Mouse (Mus musculus) adrenal gland, postnatal 25 days (tissue): ENCODE results near the gene Fut8. TPM values are rescaled to one million over a fixed set of nuclear protein-coding genes. Genes with fewer than 3 reads are reported as not detected.
A peak's percentile ranks its signal among the peaks of the same experiment; 100 is the strongest.

Experiments used
- DNase-seq: peaks from one replicate; pipeline ENCODE4 v3.0.0; 2021; ENCODE audit warnings: mixed read lengths
- total RNA-seq: library from RNA; stranded (reverse); gene quantifications from 2 replicates; pipeline ENCODE4 v1.2.3, GENCODE M21; 2021

The Fut8 gene
- total RNA-seq, 1 experiment from 2014 or later = 47.7 TPM

DNA sequence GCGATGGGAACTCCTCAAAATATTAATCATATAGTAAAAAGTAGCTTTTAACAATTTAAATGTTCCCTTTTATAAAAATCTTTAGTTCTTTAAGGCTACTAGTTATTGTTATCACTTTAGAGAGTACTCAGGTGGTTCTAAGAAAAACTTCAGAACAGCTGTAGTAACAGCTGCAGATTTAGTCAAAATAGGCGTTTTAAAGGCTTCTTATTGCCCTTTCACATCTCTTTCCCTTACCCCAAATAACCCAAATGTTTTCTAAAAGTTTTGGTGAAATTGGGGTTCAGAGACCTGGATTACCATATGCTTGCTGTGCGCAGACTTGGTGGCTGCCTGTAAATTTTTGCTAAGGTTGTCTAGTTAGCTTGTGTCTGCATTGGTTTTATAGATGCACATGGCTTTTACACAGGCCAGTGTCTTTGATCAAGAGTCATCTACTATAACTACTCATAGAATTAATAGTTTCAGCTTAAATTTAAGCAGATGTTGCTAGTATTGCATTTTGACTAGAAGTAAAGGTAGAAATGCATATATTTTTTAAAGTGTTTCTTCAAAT, 68.9 kb downstream of the Fut8 start:
- DNase-seq = no peak

DNA sequence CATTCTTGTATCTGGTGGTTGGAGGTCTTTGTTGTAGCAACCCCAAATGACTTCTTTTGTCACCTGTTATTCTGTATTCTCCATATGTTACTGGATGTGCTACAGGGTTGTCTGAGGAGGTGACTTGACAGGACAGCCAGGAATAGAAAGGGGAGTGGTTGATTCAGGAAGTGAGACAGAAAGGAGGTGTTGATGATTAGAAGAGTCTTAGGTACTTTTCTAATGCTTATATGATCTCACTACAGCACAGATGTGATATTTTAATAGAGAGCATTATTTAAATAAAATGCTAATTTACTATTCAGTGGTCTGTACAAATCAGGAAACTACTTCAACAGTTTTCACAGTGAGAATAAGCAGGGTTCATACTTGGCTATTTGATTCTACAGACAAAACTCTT, 71.6 kb downstream of the Fut8 start:
- DNase-seq = no peak

DNA sequence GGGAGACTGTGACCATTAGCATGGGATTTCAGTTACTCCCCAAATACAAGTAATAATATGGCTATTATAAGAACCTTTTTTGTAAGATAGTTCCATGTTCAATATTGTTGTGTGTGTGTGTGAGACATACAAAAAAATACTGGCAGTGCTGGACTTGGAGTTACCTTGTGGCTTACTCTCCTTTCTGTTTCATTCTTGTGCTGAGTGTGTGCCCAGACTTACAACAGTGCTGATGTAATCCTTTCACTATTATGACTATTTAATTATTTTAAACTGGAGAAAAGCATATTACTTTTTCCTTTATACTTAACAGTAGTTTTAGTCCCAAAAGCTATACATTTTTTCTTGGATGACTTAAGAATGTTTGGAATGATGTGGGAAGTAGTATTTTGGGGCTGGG, 75.6 kb downstream of the Fut8 start:
- DNase-seq = no peak

DNA sequence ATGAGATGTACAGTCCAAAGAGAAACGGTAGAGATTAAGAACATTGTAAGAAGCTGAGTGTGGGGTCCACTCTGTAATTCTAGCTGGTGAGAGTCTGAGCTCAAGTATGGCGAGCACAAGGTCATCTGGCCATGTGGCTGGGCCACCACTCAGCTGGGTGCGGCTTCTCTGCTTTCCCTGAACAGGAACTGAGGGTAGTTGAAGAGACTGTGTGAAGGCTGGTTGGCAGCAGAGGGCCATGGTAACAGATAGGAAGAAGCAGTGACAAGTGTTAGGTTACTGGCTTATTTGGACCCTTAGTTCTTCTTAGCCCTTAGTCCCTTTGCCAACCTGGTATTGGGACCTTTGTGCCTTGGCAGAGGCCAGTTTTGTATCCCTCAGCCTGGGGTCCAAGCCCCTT, 86.2 kb downstream of the Fut8 start:
- no peak for DNase-seq

DNA sequence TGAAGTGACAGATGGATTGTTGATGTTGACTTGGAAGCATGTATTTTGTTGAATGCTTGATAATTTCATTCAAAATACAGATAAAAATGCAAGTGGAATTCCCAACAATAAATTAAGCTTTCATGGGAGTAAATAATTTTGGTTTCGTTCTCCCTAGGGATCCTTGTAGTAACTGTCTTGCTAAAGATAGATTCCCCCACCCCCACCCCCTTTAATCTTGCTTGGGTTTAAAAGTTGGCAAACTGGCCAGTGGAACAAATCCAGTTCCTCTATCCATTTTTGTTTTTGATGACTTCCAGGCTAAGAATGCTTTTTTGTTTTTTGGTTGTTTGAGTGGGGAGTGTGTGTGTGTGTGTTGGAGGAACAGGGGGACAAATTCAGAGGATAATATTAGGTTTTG, 108.6 kb downstream of the Fut8 start:
- DNase-seq = no peak

DNA sequence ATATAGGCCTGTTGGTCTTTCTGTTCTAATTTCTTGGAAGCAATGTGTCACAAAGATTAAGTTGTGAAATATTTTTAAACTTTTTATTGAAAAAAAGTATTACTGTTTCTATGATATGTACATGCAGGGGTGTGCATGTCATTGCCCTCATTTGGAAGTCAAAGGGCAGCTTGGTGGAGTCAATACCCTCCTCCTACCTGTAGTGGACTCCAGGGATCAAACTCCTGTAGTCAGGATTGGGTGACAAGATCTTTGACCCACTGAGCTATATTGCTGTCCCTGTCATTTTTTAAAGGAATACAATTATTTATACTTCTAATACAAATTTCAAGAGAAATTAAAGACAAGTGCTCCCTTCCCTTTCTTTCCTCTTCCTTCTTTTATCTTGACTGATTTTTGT, 111.6 kb downstream of the Fut8 start:
- no peak for DNase-seq

DNA sequence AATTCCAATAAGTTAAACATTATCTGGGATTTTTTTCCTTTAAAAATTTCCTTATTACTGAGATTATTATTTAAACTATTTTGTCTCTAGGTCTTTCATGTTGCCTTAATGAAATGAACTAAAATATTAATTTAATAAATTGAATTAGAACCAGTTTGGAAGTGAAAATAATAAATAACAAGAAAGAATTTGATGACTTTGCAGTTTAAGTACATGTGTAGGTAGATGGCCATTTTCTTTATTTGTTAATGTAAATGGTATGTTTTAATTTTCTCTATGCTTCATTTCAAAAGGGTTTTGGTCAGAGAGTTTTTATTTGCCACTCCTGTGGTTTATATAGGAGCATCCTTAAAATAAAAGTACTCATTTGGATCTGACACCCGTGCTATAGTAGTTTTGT, 177.8 kb downstream of the Fut8 start:
- DNase-seq = no peak

DNA sequence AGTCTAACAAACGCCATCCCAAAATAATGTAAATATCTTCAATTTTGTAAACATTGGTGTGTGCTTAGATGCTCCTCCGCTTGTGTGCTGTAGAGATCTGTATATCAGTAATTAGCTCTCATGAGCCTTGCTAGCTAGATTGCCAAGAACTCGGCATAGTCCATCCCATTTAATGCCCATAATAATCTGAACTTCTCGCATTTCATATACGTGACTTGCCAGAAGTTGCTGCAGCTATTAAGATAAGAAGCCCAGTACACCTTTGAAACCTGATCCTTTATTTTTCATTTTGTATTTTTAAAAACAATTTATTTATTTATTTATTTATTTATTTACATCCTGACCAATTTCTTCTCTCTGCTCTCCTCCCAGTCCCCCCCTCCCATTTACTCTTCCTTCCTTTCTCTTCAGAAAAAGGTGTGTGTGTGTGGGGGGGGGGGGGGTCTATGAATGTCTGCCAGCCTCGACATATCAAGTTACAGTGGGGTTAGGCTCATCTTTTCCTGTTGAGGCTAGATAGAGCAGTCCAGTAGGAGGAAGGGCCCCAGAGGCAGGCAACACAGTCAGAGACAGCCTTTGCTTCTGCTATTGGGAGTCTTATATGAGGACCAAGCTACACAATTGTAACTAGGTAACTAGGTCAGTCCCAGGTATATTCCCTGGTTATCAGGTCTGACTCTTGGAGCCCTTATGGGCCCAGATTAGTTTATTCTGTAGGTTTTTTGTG, 183.9 kb downstream of the Fut8 start:
- no peak for DNase-seq

DNA sequence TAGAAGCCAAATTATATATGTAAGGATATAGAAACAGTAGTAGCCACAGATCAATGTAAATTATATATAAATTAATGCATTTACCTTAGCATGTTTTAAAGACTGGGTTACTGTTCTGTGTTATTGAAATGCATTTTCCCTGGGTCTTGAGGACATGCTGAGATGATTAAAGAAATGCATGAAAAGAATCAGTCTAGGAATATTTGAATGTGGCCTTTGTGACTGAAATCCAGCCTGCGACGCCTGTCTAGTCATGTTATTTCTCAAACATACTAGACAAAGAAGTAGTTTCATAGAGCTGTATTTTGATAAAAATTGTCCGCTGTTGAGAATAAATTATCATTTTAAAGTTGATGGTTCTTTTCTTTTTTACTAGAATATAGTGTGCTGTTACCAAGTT, 188.2 kb downstream of the Fut8 start:
- DNase-seq = no peak

DNA sequence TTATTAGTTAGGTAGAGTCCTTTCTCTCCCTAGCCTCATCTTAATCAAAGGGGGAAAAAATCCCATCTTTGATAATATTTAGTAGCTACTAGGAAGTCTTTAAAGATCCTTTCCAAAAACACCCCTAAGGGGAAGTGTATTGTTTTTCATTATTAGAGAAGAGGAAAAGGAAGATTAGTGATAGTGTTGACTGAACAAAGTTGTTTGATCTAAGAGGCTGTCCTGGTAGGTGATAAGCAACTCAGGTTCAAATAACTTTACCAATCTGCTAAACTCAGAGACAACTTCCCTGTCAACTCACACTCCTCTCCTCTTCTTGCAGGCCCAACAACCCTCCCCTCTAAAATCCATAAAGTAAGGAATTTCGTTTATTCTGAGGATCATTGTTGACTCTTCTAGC, 190.2 kb downstream of the Fut8 start:
- DNase-seq = no peak

DNA sequence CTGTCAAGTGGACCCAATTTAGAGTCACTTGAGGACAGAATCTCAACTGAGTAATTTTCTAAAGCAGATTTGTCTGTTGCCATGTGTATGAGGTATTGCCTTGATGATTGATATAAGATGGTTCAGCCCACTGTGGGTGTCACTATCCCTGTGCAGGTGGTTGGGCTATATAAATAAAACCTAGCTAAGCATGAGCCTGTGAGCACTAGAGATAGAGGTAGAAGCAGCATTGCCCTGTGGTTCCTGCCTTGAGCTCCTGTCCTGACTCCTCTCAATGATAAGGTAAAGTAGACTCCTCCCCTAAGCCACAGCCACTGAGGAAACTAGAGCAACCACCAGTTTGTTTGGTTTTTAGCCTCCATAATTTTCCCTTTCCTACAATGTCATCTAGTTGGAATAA, 191.5 kb downstream of the Fut8 start:
- DNase-seq = no peak

DNA sequence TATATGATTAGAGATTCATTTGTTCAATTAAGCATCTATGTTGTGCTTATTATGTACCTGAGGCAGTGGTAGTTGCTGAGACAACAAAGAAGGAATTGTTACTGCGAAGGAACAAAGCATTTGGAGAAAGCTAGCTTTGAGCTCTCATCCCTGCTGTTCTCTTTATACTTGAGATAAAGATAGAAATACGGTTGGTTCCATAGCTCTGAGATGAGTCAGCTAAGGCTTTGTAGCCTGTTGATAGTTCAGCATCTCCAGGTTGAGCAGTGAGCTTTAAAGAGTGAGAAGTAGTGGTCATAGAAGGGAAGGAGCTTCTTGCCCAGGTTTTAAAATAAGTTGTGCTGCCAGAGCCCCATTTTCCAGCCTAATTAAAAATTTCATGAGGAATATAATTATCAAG, 198.8 kb downstream of the Fut8 start:
- DNase-seq = no peak

DNA sequence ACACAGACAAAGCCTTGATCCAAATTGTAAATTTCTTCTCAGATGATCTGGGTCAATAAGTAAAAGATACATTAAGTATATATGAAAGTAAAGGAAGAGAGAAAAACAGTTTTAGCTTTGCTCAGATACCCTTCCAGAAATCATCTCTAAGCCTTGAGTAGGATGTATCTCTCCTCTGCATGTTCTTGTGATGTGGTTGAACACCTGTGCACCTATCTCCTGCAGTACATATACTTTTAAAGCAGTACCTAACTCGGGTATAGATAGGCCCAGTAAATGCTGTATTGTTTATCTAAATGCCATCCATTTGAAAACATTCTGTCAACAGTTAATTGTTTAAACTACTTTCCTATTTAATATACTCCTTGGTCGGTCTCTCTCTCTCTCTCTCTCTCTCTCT, 212.9 kb downstream of the Fut8 start:
- DNase-seq = no peak

DNA sequence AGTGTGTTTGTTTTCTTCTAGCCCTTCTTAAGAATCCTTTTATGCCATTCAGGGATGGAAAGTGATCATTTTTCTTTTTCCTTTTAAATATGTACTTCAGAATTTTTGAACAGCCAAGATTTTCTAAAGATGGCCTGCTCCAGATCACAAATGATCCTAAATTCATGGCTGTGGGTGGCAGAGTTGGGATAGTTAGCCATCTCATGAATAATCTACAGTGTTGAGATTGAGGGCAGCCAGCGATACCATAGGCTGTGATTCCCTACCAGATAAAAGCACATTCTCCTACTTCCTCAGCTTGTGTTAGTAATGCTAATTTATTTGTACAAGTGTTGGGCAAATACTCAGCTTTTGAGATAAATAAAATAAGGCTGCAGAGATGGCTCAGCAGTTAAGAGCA, 228.3 kb downstream of the Fut8 start:
- DNase-seq = no peak

DNA sequence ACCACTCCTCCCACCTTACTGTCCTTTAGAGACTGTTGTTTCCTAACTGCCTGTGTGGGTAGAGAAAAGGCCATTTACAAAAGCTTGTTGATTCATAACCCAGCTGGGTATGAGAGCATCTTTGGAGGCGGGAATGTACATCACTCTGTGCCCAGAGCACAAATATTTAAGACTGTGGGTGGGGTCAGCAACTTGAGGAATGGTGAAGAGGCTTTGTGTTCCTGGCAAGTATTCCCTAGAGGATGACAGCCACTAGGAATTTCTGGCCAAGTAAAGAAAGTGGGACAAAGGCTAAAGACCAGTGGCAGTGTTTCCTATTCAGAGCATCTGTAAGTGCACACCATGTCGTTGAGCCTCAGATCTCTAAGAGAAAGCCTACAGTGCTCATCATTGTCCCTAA, 242.0 kb downstream of the Fut8 start:
- DNase-seq = no peak

DNA sequence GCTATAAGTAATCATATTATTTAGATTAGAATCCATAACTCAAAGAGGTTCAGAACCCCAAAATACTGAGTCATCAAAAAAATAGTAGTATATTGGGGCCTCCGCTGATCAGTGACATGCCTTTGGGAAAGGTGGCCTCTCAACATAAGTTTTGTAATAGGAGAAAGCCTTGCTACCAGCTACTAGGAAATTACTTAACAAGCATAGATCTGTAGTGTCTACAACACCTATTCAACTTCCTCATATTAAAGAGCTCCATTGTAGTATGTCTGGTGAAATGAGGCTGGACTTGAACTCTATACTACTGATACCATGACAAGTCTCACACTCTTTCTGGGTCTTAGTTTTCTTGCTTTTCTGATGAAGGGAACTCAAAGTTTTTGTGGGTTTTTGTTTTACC, 243.2 kb downstream of the Fut8 start:
- no peak for DNase-seq

DNA sequence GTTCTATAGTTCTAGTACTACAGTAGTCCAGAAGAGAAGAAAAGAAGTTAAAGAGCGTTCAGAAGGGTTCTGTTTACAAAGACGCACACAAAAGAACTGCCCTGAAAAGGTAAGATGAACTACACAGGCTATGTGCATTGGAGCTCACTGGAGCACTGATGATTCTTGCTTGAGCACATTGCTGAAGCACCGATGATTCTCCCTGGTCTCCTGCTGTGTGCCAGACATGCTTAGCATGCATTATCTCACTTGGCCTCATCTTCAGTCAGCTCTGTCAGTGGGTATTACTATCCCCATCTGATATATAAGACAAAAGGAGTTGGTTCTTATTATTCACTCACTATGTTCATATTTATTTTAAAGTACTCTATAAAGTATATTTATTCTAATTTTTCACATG, 243.9 kb downstream of the Fut8 start:
- no peak for DNase-seq

DNA sequence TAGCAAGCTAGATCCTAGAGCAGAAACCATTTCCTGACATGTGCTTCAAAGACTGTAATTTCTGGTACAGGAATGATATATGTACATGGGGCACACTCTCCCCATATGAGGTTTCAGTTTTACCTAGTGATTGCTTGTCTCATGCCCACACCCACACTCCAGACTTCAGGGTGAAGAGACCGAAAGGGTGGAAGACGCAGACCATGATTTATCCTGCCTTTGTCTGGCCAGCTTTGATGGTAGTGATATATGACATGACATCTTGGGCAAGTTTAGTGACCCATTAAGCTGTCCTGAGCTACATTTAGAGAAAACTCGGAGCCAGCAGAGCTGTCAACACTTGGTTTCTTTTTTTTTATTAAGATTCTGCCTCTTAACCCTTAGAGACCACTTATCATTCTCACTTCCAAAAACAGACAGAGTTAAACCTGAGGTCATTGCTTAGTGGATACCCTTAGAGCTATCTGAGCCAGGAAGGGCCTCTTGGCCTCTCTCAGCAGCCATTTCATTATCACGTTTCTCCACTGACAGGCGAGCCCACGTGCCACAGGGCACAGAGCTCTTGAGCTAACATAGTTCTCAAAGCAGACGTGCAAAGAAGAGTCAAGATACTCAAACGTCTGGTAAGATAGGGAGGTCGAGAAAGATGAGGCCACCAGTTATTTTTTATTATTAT, 245.4 kb downstream of the Fut8 start:
- DNase-seq = no peak

DNA sequence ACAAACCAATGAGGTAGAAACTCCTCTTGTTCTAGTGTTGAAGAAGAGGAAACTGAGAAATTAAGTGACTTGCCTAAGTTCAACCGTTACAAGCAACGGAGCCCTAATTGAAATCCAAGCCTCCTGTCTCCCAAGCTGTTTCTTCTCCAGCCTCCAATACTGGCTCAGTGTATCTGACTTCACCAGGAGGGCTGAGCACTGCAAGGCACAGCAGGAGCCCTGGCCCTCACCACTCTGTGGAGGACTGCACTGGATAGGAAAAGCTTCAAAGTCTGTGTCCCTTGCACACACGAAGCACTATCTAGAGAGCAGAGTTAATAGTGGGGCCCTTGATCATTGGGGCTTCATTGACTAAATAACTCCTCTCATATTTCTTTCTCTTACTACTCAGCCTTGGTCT, 246.8 kb downstream of the Fut8 start:
- no peak for DNase-seq

DNA sequence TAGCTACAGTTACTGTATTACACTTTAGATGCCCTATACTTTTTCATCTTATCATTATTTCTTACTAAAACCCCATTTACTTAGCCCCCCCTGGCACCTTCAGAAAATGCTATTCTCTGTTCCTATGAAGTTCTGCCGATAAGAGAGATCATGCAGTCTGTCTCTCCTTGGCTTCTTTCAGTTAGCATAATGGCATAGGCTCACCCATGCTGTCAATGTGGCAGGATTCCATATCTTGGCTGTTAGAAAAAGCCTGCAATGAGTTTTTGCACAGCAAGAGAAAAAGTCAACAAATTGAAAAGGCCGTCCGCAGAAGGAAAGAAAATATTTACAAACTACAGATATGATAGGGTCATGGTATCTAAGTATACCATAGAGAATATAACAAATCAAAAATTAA, 253.6 kb downstream of the Fut8 start:
- DNase-seq = no peak

DNA sequence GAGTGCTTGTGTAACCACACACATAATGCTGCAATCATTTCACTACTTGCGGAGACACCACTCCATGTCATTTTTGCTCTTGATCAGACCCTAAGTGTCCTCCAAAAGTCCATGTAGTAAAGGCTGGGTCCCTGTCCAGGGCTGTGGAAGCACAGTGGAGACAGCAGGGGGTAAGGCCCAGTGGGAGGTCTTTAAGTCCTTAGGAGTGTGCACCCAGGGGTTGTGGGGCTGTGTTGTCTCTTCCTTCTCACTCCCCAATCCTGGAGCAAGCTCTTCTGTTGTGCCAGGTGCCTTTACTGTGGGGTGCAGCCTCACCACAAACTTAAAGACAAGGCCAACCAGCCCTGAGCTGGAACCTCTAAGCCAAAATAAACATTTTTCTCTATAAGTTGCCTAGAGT, 257.9 kb downstream of the Fut8 start:
- no peak for DNase-seq

DNA sequence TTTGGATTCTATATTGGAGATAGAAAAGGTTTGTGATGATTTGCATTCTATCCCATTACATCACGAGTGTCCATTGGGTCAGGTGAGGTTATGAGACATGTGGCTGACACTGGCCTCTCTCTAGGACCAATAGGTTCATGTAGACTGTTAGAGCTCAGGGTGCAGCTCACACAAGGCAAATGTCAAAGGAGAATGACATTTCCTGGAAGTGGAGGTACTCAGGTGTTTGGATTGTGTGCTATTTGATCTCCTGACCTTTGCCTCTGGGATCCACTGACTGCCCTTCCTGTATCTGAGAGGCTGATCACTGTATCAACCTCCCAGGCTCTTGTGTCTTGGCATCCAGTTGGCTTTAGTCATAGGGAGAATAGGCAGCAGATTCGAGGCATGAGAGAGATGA, 260.2 kb downstream of the Fut8 start:
- no peak for DNase-seq

DNA sequence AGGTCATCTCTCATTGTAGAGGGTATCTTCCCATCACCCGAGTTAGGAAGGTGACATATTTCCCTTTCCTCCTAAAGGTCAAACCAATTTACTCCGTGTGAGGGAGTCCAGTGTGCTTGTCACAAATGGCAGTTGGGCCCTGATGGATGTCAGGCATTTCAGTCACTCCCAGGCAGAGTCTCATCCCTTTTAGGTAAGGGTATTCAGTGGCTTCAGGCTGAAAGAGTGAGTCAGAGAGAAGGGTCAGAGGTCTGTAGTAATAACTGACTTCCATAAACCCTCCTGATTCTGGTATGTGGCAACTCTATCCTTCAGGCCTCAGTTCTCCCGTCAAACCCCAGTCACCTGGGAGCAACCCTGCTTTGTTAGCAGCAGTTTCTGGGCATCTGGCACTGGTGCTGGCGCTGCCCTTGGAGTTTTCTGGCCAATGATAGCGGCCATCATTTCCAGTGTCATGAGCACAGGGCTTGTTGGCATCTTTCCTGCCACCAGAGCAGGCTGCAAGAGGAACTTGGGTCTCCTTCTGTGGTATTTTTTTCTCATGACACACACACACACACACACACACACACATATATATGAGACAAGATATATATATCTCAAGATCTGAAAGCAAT, 262.6 kb downstream of the Fut8 start:
- peak; percentile 12 for DNase-seq
